Mouse (Mus musculus) lung, adult 18-20 months (tissue): ENCODE results near the gene Vps26c.
A peak's percentile ranks its signal among the peaks of the same experiment; 100 is the strongest.
"Not testable (repeated sequence)": the region's sequence is repeated elsewhere in the genome, so short reads cannot be mapped to it uniquely, and the experiment has no call there.

ENCODE experiments used
- DNase-seq, 2 experiments: peaks; one replicate each; pipeline ENCODE4 v3.0.0; 2022; ENCODE audit warnings: mixed read lengths in 2 of 2

The Vps26c gene

DNA sequence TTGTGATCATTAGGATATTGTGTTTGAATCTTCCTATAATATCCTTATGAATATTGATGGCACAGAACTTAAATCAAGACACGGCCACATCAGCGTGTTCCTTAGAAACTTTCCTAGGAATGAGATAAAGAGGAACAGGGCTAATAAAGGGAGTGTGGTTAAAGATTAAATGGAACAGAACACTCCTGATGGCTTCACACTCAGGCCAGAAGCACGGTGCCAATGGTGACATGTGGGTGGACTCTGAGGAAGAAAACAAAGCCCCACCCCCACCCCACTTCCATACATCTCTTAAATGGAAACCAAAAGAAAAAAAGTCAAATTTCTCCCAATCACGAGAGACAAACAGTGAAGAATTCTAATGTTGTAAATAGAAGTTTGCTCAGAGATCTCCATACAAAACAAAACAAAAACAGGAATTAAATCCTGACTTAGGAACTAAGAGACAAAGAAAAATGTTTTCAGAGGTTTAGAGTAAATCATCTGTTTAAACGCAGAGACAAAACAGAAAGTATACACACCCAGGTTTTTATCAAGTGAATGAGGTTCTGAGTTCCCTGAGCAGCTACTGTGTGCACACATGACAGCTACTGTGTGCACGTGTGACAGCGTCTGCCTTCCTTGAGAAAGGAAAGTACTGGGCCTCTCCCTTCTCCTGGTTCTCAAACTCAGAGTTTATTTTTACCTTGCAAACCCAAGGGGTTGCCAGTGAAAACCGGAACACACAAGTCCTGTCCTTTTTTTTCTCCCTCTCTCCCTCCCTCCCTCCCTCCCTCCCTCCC, 19.3 kb upstream of the Vps26c start:
- DNase-seq = no peak

DNA sequence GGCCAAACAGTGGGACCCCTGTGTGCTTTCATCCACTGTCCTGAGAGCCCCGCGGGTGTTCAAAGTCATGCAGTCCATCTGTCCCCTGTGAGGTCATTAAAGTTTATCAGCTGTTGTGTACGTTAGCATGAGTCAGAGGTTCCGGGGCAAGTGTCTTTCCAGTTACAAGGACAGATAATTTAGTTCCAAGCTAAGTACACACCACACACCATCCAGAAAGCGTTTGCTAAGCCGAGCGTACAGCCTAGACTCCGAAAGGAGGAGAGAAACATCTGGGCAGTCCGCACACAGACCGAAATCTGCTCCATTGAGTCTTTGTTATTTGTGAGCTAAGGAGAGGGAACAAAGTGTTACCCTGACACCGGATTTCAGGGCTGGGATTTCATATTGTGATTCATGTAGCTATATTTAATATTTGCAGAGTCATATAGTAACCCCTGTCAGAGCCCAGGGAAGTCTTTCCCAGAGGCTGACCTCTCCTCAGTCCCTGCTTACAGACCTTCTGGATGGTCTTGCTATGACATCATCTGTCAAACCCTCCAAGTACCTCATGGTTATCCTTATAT, 18.0 kb upstream of the Vps26c start:
- no peak for DNase-seq

DNA sequence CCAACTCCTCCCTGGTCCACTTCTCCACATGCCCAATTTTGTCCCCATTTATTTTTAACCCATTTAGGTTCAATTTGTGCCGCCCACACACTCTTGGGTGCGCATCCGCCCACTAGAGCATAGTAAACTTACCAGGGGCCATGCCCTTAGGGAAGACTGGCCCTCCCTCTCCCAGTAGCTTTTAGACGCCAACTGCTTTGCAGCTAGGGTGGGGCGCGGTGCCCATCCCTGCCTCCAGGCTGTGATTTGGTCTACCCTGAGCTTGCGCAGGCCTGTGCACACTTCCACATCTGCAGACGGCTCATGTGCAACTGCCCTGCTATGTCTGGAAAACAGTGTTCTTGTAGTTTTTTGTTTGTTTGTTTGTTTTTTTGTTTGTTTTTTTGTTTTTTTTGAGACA, 16.3 kb upstream of the Vps26c start:
- no peak for DNase-seq

DNA sequence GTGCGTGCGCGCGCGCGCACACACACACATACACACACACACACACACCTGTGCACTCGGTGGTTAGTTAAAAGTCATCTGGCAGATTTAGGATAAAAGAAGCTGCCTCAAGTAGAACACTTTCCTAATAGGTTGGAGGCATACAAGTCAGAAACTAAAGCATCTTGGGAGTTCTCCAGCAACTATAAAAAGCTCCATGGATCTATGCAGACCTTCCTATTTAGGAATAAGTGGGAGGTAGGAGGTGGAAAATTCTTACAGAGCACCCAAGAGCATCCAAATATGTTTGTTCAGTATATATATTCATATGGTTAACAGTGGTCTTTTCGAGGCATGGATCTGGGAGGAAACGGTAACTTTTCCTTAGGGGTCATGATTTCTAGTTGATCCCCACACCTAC, 13.5 kb upstream of the Vps26c start:
- DNase-seq = no peak

DNA sequence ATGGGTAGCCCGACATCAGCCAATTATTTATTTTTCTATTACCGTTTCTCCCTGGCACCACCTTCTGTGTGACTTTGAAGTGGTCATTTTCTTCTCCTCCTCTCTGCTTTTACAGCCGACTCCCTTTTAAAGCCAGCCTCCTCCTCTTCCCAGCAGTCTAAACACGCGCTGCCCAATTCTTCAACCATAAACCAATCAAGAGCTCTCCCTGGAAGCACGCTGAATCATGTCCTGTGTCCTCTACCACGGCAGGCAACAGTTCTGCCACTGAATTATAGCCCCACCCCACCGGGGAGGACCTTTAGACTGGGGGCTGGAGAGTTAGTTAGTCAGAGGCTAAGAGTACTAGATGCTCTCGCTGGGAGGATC, 10.5 kb upstream of the Vps26c start:
- DNase-seq = peak; percentile 38 to 47

DNA sequence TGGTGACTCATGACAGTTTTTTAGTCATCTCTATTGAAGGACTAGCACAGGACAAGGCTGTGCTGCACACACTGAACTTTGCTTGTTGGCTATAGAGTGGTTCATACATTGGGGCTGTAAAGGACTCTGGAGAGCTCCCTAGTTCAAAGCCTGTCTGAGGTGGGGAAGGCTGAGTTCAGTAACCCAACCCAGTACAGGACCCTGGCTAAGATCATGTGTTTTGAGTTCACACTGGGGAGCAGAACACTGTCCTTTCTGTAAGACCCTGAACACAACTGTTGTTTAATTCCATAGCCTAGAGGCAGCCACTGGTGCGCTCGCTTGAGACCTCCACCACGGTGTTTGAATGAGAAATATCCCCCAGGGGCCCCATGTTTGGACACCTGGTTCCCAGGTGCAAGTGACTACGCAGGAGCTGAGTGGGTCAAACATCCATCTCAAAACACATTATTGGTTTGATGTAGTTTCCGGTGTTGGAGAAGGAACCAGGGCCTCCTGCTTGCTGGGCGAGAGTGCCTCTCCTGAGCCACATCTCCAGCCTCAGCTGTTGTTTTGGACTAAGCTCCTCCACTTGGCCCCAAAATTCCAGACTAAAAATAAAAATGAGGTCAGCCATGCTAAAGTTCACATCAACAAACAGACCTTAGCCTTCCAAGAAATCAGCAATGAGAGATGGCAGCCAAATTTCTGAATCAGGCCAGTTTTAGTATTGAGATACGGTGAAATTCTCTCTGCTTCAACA, 10.0 kb upstream of the Vps26c start:
- DNase-seq = peak; percentile 27 to 57

DNA sequence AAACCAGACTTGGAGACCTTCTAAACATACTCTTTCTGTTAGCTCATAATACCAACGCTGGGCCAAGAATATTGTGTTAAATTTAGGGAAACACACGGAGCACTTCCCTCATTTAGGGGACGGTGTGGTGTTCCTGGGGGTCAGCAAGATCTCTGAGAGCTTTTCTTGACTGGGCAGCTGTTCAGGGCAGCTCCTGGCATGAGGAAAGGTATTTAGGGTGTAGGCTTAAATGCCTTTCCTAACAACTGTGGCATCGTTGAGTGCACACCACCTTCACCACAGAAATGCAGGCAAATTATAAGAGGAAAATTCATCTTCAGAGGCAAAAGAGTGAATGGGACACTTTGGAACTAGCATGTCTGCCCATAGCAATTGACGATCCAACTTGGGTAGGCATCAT, 9.1 kb upstream of the Vps26c start:
- no peak for DNase-seq

DNA sequence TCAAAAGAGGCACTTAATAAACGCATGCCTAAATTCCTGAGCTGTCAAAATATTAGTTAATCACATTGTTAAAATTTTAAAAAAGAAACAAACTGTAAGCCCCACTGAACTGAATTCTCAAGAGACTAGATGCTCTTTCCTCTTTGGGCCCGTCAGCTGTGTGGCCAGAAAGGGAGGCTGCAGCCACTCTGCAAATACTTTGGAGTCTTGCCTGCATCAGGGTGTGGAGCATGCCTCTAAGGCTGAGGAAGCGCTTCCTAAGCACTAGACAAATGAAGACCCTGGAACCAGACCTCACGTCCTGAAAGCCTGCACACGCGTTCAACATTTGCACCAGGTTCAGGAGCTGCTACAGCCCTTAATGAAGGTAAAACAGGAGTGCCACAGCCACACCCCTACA, 7.0 kb upstream of the Vps26c start:
- DNase-seq = no peak

DNA sequence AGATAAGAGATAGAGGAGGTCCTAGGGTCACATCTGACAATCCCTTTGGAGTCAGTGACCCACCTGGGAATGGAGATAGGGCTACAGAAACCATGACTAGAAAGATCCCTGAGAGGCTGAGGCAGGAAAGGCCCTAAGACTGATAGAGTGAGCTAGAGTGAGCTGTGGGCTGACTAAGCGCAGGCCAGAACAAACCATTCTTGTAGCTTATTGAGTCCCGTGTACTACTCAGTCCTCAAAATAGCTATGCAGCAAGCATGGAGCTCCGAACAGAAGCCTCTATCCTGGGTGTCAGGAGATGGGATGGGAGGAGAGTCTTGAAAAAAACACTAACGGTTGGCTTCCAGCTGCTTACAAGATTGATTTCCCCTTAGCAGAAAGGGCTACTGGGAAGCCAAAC, 4.6 kb upstream of the Vps26c start:
- no peak for DNase-seq

DNA sequence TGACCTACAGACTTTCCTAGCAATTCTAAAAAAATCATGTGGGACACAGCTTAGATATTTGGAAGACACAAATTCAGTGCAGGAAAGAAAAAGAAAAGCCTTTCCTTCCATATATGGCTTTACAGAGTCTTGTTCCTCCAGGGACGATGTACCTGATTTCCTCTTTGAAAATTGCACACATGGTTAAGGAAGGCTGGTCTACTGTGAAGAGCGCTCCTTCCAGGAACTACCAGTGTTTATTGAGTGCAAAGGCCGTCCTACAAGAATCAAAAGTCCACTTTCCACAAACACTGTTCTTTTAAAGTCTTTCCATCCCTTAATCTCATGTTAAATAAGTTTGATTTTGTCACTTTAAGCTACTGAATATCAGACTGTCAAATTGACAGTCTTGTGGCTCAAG, 916 bp upstream of the Vps26c start:
- no peak for DNase-seq

DNA sequence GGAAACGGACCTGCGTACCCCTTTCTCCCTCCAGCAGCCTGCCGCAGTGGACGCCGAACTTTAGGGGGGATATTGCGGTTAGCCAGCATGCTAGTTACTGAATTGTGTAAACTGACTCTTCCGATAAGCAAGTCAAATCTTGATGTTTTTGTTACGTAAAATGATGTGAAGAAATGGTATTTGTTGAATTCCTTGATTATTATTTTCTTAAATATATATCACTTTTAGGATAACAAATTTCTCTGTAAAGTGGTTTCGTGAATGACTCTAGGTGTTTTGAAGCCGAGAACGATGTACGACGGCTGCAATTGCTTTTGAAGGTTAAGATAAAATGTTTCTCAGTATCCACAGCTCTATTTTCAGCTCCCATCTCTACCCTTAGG, 513 bp upstream of the Vps26c start:
- DNase-seq = no peak

DNA sequence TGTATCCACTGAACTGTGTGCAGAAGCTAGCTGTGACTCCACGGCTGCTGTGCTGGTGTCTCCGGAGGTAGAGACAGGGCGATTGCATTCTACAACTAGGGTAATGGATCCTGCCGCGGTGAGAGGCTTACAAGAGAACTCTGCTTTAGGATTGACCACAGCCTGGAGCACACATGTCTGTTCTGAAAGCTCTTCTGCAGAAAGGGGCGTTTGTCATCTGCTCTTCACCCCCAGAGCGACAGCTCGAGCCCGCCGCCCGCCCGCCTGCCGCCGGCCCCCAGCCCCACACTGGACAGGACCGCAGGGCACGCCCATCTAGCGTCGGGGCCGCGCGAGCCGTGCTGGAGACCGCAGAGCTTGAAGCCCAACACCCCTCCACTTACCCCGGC, 681 bp downstream of the Vps26c start:
- DNase-seq = no peak

DNA sequence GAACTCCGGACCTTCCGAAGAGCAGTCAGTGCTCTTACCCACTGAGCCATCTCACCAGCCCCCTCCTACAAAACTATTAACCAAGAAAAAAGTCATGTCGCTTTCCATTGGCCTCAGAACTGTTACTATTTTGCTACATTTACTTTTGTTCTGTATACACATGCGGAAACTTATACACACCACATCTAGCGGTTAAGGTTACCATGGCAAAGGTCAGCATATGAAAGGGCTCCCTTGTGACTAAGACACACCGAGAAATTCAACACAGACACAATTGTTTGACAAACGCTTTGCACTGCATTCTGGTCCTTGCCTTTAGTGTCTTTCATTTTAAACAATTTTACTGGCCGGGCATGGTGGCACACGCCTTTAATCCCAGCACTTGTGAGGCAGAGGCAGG, 1.9 kb downstream of the Vps26c start:
- no peak for DNase-seq

DNA sequence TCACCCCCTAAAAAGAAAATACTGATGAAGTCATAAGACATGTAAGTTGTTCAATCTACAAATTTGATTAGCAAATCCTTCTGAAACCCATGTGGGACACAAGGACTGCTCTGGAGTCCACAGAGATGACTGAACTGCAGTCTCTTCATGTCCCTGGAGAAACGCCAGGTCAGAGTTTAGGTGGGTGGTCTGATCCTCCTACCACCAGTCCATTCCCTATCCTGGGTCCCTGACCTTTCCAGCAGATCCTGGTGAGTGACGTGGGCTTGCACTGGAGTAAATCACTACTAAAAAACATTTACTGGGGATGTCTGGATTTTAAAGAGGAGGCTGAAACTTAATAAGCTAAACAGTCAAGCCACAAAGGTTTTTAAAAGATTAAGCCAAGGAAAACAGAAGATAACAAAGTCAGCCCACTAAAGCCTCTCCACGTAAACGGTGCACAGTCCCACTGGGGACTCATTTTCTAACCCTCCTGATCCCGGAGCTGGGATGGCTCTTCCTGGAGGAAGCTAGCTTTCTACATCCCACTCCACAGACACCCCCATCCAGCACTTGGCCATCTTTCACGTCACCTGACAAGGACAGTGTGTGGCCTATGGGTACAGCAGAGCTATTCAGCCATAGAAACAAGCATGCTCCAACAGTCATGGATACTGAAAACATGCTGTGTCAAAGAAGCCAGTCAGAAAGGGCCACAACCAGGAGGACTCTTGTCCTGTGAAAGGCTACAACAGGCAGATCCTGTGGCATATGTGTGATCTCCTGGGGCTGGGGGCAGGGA, 2.8 kb downstream of the Vps26c start:
- no peak for DNase-seq

DNA sequence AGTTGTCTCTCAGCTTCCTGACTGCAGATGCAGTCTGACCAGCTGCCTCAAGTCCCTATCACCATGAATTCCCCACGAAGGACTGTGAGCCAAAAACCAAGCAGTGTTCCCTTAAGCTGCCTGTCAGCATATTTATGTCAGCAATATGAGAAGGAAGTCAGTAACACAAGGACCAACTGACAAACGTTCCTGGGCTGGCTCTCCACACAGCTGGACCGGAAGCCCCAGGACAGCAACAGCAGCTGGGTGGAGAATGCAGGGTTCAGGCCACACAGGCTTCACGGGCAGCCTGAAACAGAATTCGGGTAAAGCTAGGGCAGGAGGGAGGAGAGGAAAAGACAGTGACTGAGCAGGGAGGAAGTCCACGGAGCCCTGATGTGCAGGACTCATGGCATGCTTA, 7.6 kb downstream of the Vps26c start:
- peak; percentile 61 to 65 for DNase-seq

DNA sequence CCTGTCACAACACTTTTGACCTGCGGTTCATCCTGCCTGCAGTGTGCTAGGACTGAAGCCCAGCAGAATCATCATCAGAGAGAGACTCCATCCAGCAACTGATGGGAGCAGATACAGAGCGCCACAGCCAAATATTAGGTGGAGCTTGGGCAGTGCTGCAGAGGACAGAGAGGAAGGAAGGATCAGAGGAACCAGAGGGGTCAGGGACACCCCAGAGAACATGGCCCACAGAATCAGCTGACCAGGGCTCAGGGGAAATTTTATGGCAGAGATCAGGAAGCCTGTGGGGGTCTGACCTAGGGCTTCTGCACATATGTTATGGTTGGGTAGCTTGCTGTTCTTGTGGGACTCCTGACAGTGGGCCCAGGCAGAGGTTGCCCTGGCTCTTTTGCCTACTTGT, 9.0 kb downstream of the Vps26c start:
- DNase-seq = no peak

DNA sequence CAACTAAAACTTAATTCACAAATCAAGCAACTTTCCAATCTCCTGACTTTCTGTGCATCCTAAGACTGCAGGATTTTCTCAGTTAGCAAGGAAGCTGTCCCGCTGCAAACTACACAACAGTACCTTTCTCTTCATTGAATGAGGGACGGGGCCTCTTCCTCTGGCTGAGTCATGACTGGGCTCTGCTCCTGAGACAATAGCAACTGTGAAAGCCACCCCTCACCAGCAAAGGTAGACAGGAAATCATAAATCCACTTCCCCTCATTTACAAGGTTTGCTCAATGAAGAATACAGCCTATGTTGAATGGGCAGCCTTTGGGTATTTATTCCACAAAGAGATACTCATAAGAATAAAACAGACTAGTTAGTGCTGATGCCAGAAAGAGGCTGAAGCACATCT, 16.6 kb downstream of the Vps26c start:
- DNase-seq = no peak

DNA sequence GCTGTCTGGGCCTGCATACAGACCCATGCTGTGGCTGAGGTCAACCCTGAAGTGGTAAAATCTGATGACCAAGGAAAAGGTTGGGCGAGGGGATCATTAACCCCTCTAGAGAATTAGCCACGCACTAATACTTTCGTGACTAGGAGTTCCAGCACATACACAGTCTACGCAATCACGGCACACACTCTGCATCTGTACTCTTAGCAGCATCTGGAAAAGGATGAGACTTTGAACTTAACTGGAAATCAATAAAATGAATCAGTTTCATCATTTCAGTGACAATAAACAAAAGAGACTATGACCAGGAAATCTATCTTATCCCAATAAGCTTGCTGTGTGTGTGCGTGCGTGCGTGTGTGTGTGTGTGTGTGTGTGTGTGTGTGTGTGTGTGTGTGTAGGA, 17.9 kb downstream of the Vps26c start:
- no peak for DNase-seq

DNA sequence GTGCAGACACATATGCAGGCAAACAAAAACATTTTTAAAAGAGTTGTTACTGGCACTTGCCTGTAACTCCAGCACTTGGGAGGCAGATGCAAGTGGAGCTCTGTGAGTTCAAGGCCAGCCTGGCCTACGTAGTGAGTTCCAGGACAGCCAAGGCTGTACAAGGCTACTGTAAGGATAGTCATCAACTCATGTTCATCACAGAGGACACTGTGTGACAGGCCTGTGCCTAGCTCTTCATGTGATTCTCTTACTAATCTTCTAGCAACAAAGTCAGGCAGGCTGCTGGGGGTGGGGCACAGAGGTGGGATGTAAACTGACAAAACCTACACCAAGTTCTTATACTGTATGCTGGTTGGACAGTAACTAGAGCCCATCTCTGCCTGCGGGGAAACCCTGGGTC, 19.6 kb downstream of the Vps26c start:
- no peak for DNase-seq

DNA sequence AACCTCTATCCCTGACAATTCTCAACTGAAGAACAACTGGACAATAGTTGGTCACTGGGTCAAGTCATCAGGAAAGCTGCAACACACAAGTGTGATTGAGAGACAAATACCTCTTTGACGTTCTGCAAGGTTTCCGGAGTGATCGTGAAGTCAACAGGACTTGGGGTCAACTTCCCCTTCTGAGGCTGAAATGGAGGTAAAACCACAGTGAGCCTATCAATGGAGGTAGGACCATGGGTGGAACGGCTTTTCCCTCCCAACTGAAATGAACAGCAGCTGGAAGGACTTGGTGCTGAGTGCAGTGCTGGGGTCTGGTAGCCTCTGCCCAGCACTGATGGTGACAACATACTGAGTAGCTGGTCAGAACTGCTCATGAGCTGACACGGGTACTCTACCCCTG, 22.4 kb downstream of the Vps26c start:
- no peak for DNase-seq

DNA sequence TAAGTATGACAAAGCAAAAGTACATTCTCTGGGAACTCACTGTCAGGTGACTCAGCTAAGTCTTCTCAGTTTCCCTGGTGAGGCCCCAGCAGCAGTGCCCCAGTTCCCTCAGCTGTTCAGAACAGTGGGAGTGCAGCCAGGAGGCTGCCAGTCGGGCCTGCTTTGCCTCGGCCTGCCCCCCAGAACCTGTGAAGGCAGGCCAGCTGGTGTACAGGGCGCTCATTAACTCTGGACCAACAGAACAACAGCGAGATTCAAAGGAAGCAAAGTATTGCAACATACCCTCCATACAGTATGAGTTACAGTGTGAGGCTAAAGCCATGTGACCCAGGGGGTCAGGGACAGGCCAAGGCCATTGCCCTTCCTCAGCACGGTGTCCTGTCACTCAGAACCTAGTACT, 28.7 kb downstream of the Vps26c start:
- peak; percentile 45 to 64 for DNase-seq

DNA sequence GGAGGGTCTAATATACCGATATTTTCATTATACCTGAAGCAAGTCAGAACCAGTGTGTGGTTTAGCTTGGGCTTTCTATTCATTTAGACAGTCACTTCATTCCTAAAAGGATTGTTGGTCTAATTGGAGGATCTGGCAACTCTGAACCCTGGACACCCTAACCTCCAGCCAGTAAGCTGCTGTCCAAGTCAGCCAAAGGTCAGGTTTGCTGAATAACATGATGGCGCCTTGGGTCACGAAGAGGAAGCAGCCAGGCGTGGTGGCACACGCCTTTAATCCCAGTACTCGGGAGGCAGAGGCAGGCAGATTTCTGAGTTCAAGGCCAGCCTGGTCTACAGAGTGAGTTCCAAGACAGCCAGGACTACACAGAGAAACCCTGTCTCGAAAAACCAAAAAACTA, 29.5 kb downstream of the Vps26c start:
- not testable (repeated sequence) for DNase-seq

DNA sequence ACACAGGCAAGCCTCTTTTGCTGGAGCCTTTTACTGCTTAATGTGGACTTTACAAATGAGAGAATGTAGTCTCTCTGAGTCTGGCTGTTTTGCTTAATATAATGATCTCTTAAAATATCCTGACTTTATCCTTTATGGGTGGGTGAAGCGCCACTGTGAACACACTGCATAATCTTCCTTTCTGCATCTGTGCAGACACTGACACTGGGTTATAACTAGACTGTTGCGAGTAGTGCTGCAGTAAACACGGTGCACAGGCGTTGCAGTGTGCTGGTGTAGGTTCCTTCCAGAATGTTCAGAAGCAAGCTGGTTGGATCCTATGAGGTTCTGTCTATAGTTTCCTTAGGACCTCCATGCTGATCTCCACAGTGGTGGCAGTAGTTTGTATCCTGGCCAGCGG, 37.3 kb downstream of the Vps26c start:
- no peak for DNase-seq

DNA sequence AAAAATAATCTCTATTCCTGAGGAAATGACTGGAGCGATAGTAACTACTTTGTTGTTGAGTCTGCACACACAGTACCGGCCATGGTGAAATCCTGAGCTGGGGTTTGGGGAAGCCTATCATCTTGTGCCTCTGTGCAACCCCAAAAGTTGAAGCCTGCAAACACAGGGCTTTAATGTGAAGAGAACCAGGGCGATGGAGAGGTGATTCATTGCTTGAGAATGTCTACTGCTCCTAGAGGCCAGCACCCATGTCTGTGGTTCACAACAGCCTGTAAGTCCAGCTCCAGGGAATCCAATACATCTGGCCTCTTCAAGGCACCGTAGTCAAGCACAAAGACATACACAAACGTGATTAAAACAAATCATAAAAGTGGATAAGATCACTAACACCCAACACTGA, 39.3 kb downstream of the Vps26c start:
- DNase-seq = no peak
